Mouse (Mus musculus) common myeloid progenitor, adult 5-6 weeks (primary cell): ENCODE data around the gene Igf1r. TPM values are rescaled to one million over a fixed set of nuclear protein-coding genes. Genes with fewer than 3 reads are reported as not detected.
A peak's percentile ranks its signal among the peaks of the same experiment; 100 is the strongest.
"Not testable (repeated sequence)": the region's sequence is repeated elsewhere in the genome, so short reads cannot be mapped to it uniquely, and the experiment has no call there.

Experiments
- ATAC-seq: replicated peaks from 2 replicates; pipeline ENCODE4 v1.8.0; 2016; ENCODE audit warnings: low read depth, mild to moderate bottlenecking, moderate TSS enrichment, inconsistent platforms; ENCODE audit not compliant: poor library complexity, severe bottlenecking
- total RNA-seq: library from RNA; stranded (forward); fragments of 200-1000, 187-1606 nt; gene quantifications from 2 replicates; pipeline ENCODE4 v1.2.3, GENCODE M21; 2017

Igf1r gene
- total RNA-seq, 1 experiment from 2014 or later = 31.7 TPM

GRCm38 (mm10) chr7:68245681-68246080 lies 293.1 kb downstream of the Igf1r start:
- no peak for ATAC-seq

- no peak for ATAC-seq
Observed at GRCm38 (mm10) chr7:68246249-68246648, 293.6 kb downstream of the Igf1r start.

- no peak for ATAC-seq
Observed at GRCm38 (mm10) chr7:68250411-68250810, 297.8 kb downstream of the Igf1r start.

GRCm38 (mm10) chr7:68250902-68251301 lies 298.3 kb downstream of the Igf1r start:
- no peak for ATAC-seq

GRCm38 (mm10) chr7:68257767-68258166 lies 305.1 kb downstream of the Igf1r start:
- ATAC-seq = no peak

GRCm38 (mm10) chr7:68258326-68259150 lies 305.9 kb downstream of the Igf1r start:
- ATAC-seq = 0 out of 2 replicates have a peak, but pooled peaks have one; percentile 15

GRCm38 (mm10) chr7:68259523-68260081 lies 307.0 kb downstream of the Igf1r start:
- no peak for ATAC-seq

- no peak for ATAC-seq
Observed at GRCm38 (mm10) chr7:68262612-68263200, 310.1 kb downstream of the Igf1r start.

GRCm38 (mm10) chr7:68263346-68264027 lies 310.9 kb downstream of the Igf1r start:
- no peak for ATAC-seq

GRCm38 (mm10) chr7:68264028-68264453 lies 311.4 kb downstream of the Igf1r start, which contains the start of gene Pgpep1l:
Gene Pgpep1l (minus strand): TSS chr7:68264233.
- 0 out of 2 replicates have a peak, but pooled peaks have one; percentile 25 for ATAC-seq

GRCm38 (mm10) chr7:68264531-68264930 lies 311.9 kb downstream of the Igf1r start:
- ATAC-seq = peak; percentile 39; the same call in 1 of the 2 replicates

- ATAC-seq = no peak
Observed at GRCm38 (mm10) chr7:68265391-68265790, 312.8 kb downstream of the Igf1r start.

- ATAC-seq = no peak
Observed at GRCm38 (mm10) chr7:68266691-68267090, 314.1 kb downstream of the Igf1r start.

- ATAC-seq = no peak
Observed at GRCm38 (mm10) chr7:68270551-68270950, 317.9 kb downstream of the Igf1r start.

- no peak for ATAC-seq
Observed at GRCm38 (mm10) chr7:68271816-68272215, 319.2 kb downstream of the Igf1r start.

GRCm38 (mm10) chr7:68272607-68273006 lies 320.0 kb downstream of the Igf1r start:
- no peak for ATAC-seq

- no peak for ATAC-seq
Observed at GRCm38 (mm10) chr7:68273515-68273914, 320.9 kb downstream of the Igf1r start, which contains the start of gene Fam169b. Gene Fam169b (plus strand): TSS chr7:68273839.

GRCm38 (mm10) chr7:68274218-68274617 lies 321.6 kb downstream of the Igf1r start:
- ATAC-seq = no peak

- ATAC-seq = no peak
Observed at GRCm38 (mm10) chr7:68274951-68275350, 322.3 kb downstream of the Igf1r start.

- not testable (repeated sequence) for ATAC-seq
Observed at GRCm38 (mm10) chr7:68275445-68275837, 322.8 kb downstream of the Igf1r start.
